Comparison of ENCODE assay signal across 27 mouse cellular contexts in the genomic region with DNA sequence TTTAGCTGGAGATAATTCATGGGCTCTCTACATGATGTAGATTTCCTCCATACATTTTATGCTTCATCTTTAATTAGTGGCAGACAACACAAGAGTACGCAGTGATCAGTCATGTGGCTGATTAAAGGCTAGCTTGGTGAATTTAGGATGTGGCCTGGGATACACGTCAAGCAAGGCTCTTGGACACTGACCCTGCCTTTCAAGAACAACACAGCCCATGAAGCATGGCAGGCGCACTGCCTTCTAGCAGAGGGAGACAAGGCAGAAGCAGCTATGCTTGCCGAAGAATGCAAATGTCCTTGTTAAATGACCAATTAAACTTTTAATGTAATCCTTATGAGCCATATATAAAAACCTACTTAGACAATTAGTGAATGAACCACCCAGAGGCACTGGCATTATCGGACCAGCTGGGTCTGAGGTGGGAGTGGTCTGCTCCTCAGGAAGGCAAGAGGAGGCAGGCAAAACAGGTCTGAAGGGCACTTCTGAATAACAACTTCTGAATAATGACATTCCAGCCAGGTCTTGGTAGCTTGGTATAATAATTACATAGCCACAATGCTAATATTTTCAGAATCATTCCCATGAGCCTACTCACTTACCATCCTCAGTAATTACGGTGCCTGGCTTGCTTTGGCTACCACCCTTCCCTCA.
DNase-seq lines count a peak whose midpoint lies in the region; ATAC-seq lines count a peak whose summit lies in the region.
"Had no signal": no experiment of that assay in that cellular context is flagged by ENCODE, and none has a peak within 500 bp of the region (broad histone marks: within the 10 kb centered on the region; RNA-seq: fewer than 3 reads in every experiment).

No protein-coding gene starts in this region.

- no peaks in the 10 kb centered on the region for H3K36me3 ChIP-seq in lung, embryonic 15.5 days
- no peaks in the 10 kb centered on the region for H3K36me3 ChIP-seq in hindbrain, embryonic 12.5 days
- H3K36me3 ChIP-seq: G1E; midbrain, embryonic 12.5 days had no signal

- no peak overlapping the region for H3K4me2 ChIP-seq in lung, embryonic 15.5 days
- H3K4me2 ChIP-seq in hindbrain, embryonic 12.5 days (replicated peaks): no peak overlapping the region
- H3K4me2 ChIP-seq: embryonic facial prominence, embryonic 12.5 days; heart, embryonic 12.5 days; hindbrain, embryonic 14.5 days; liver, embryonic 12.5 days; midbrain, embryonic 12.5 days; neural tube, embryonic 13.5 days had no signal

- 0 out of 2 replicates have a peak, but pooled peaks cover 9% of the 10 kb centered on the region for H3K4me1 ChIP-seq in lung, embryonic 15.5 days
- no peaks in the 10 kb centered on the region for H3K4me1 ChIP-seq in hindbrain, embryonic 12.5 days
- H3K4me1 ChIP-seq: liver, embryonic 12.5 days; midbrain, embryonic 12.5 days had no signal

- no peak for ATAC-seq in lung, embryonic 15.5 days (ENCODE audit: borderline replicate concordance, extremely low read depth, low FRiP score, low TSS enrichment)
- ATAC-seq in hindbrain, embryonic 12.5 days (ENCODE audit: low FRiP score): no peak
- ATAC-seq: forebrain, embryonic 14.5 days; intestine, postnatal 0 days; liver, embryonic 12.5 days; liver, postnatal 0 days had no signal

- peak; percentile 87 for DNase-seq in heart, adult 11 months
- no peak for DNase-seq in heart, adult 9 months (ENCODE audit: low spot score in 2 of 2)
- no peak for DNase-seq in lung, postnatal 4 days
- peak; percentile 83 for DNase-seq in kidney, adult 9 months
- DNase-seq in kidney, postnatal 36 days: peak; percentile 68 to 70
- DNase-seq in adrenal gland, adult 2 months: no peak
- DNase-seq: adrenal gland, postnatal 10 days; cerebellum, adult 11 months; cerebellum, adult 9-11 months; embryo, embryonic 11 days; gastrocnemius, postnatal 25 days; heart, postnatal 4 days; layer of hippocampus, postnatal 36 days; left cerebral cortex, postnatal 4 days; liver, postnatal 0 days had no signal

- H3K9ac ChIP-seq in lung, embryonic 15.5 days: no peak overlapping the region
- H3K9ac ChIP-seq in hindbrain, embryonic 12.5 days: no peak overlapping the region
- H3K9ac ChIP-seq: embryonic facial prominence, embryonic 12.5 days; heart, embryonic 12.5 days; hindbrain, embryonic 14.5 days; liver, embryonic 12.5 days; liver, postnatal 0 days; midbrain, embryonic 12.5 days; neural tube, embryonic 13.5 days had no signal

- 0 out of 2 replicates have a peak overlapping the region, but pooled peaks have one; percentile 43 for H3K27ac ChIP-seq in lung, embryonic 15.5 days
- H3K27ac ChIP-seq in hindbrain, embryonic 12.5 days: no peak overlapping the region
- H3K27ac ChIP-seq: embryonic facial prominence, embryonic 12.5 days; hindbrain, embryonic 14.5 days; layer of hippocampus, adult 2 months; liver, embryonic 12.5 days; midbrain, embryonic 12.5 days; neural tube, embryonic 13.5 days had no signal

- no peak overlapping the region for H3K4me3 ChIP-seq in lung, embryonic 15.5 days
- H3K4me3 ChIP-seq in hindbrain, embryonic 12.5 days: no peak overlapping the region
- H3K4me3 ChIP-seq: embryonic facial prominence, embryonic 12.5 days; heart, embryonic 12.5 days; layer of hippocampus, adult 2 months; liver, embryonic 12.5 days; midbrain, embryonic 12.5 days; neural tube, embryonic 13.5 days had no signal

- WGBS in lung, embryonic 15.5 days: 82% methylated on average over 6 of the region's 6 CpGs
- WGBS in hindbrain, embryonic 12.5 days: 80% methylated on average over 6 of the region's 6 CpGs

- no peaks in the 10 kb centered on the region for H3K27me3 ChIP-seq in lung, embryonic 15.5 days
- H3K27me3 ChIP-seq in hindbrain, embryonic 12.5 days: no peaks in the 10 kb centered on the region
- H3K27me3 ChIP-seq: embryonic facial prominence, embryonic 12.5 days; heart, embryonic 12.5 days; liver, embryonic 12.5 days; midbrain, embryonic 12.5 days; neural tube, embryonic 13.5 days had no signal

- no peaks in the 10 kb centered on the region for H3K9me3 ChIP-seq in lung, embryonic 15.5 days
- H3K9me3 ChIP-seq in hindbrain, embryonic 12.5 days (replicated peaks): no peaks in the 10 kb centered on the region
- H3K9me3 ChIP-seq: embryonic facial prominence, embryonic 12.5 days; G1E; heart, embryonic 12.5 days; liver, embryonic 12.5 days; midbrain, embryonic 12.5 days; neural tube, embryonic 13.5 days had no signal

Comparison
In these comparisons a context has a peak if more than half of its experiments do, and no peak if none do; other contexts are left out.
1. DNase-seq: peak in heart, adult 11 months (single experiment), kidney, adult 9 months (single experiment) and kidney, postnatal 36 days (2 of 2); none in heart, adult 9 months (0 of 2), lung, postnatal 4 days (0 of 2) and adrenal gland, adult 2 months (single experiment).